17 mouse cellular contexts compared by ENCODE assay signal in genomic region chr2:103346751-103347289, GRCm38 (mm10). TPM values are rescaled to one million over a fixed set of nuclear protein-coding genes. Genes with fewer than 3 reads are reported as not detected.
DNase-seq lines count a peak whose midpoint lies in the region; ATAC-seq lines count a peak whose summit lies in the region.
"Had no signal": no experiment of that assay in that cellular context is flagged by ENCODE, and none has a peak within 500 bp of the region (broad histone marks: within the 10 kb centered on the region; RNA-seq: fewer than 3 reads in every experiment).

No protein-coding gene starts in this region.

- no peaks in the 10 kb centered on the region for H3K27me3 ChIP-seq in forebrain, embryonic 15.5 days
- no peaks in the 10 kb centered on the region for H3K27me3 ChIP-seq in forebrain, embryonic 10.5 days (ENCODE audit: poor library complexity, severe bottlenecking)
- H3K27me3 ChIP-seq in liver, embryonic 16.5 days (ENCODE audit: control insufficient read depth, insufficient read depth, low read depth, low read length): no peaks in the 10 kb centered on the region
- no peaks in the 10 kb centered on the region for H3K27me3 ChIP-seq in liver, embryonic 11.5 days (replicated peaks; ENCODE audit: control insufficient read depth, insufficient read depth, low read length)
- H3K27me3 ChIP-seq: neural tube, embryonic 15.5 days; Patski had no signal

- H3K4me1 ChIP-seq in forebrain, embryonic 15.5 days: no peaks in the 10 kb centered on the region
- peaks cover 12% of the 10 kb centered on the region for H3K4me1 ChIP-seq in forebrain, embryonic 10.5 days
- H3K4me1 ChIP-seq in liver, embryonic 16.5 days (ENCODE audit: control insufficient read depth, low read depth, low read length): peaks cover 3% of the 10 kb centered on the region
- no peaks in the 10 kb centered on the region for H3K4me1 ChIP-seq in liver, embryonic 11.5 days (replicated peaks; ENCODE audit: control insufficient read depth, insufficient read depth, low read length)
- H3K4me1 ChIP-seq: neural tube, embryonic 15.5 days had no signal

- no peak overlapping the region for H3K4me2 ChIP-seq in forebrain, embryonic 15.5 days (replicated peaks)
- H3K4me2 ChIP-seq in liver, embryonic 16.5 days (ENCODE audit: low read depth, low read length): no peak overlapping the region
- no peak overlapping the region for H3K4me2 ChIP-seq in liver, embryonic 11.5 days

- peak; percentile 51 for ATAC-seq in forebrain, embryonic 15.5 days (replicated peaks)
- 0 out of 2 replicates have a peak, but pooled peaks have one; percentile 11 for ATAC-seq in liver, embryonic 16.5 days (ENCODE audit: low read depth)
- ATAC-seq in liver, embryonic 11.5 days (replicated peaks; ENCODE audit: low FRiP score): no peak
- ATAC-seq: activated CD4-positive, CD25-positive, alpha-beta regulatory T cell, adult 4 months; liver, postnatal 0 days; Patski had no signal

- 66% methylated on average over 3 of the region's 3 CpGs for WGBS in forebrain, embryonic 15.5 days
- WGBS in forebrain, embryonic 10.5 days: 79% methylated on average over 3 of the region's 3 CpGs
- WGBS in liver, embryonic 16.5 days (ENCODE audit: insufficient replicate concordance): 61% methylated on average over 3 of the region's 3 CpGs
- WGBS in liver, embryonic 11.5 days: 69% methylated on average over 3 of the region's 3 CpGs

- no peak overlapping the region for H3K4me3 ChIP-seq in forebrain, embryonic 15.5 days
- no peak overlapping the region for H3K4me3 ChIP-seq in forebrain, embryonic 10.5 days
- no peak overlapping the region for H3K4me3 ChIP-seq in liver, embryonic 16.5 days (ENCODE audit: low read depth, low read length)
- H3K4me3 ChIP-seq in liver, embryonic 11.5 days (ENCODE audit: low read depth, low read length): no peak overlapping the region
- H3K4me3 ChIP-seq: erythroblast, embryonic 14.5 days; heart, embryonic 12.5 days; neural tube, embryonic 15.5 days had no signal

- no peak overlapping the region for H3K27ac ChIP-seq in forebrain, embryonic 15.5 days (replicated peaks)
- no peak overlapping the region for H3K27ac ChIP-seq in forebrain, embryonic 10.5 days
- no peak overlapping the region for H3K27ac ChIP-seq in liver, embryonic 16.5 days (ENCODE audit: low read length)
- H3K27ac ChIP-seq in liver, embryonic 11.5 days (ENCODE audit: low read depth, low read length): no peak overlapping the region
- H3K27ac ChIP-seq: neural tube, embryonic 15.5 days had no signal

- no peak overlapping the region for H3K9ac ChIP-seq in forebrain, embryonic 15.5 days (replicated peaks)
- no peak overlapping the region for H3K9ac ChIP-seq in liver, embryonic 16.5 days (ENCODE audit: low read depth, low read length)
- H3K9ac ChIP-seq in liver, embryonic 11.5 days (ENCODE audit: low read depth, low read length): no peak overlapping the region
- H3K9ac ChIP-seq: heart, embryonic 12.5 days; liver, postnatal 0 days had no signal

- no peak for DNase-seq in forebrain, embryonic 10.5 days (ENCODE audit: extremely low spot score, low spot score)
- DNase-seq in liver, embryonic 11.5 days (ENCODE audit: low spot score): no peak
- peak; percentile 5 for DNase-seq in 416B (ENCODE audit: low read depth)
- DNase-seq in adrenal gland, postnatal 10 days: peak; percentile 47
- DNase-seq in urinary bladder, postnatal 14 days (ENCODE audit: low spot score): no peak
- DNase-seq in layer of hippocampus, postnatal 25 days (ENCODE audit: extremely low spot score in 1 of 2, low spot score in 1 of 2): no peak

- H3K36me3 ChIP-seq in forebrain, embryonic 15.5 days: no peaks in the 10 kb centered on the region
- H3K36me3 ChIP-seq in forebrain, embryonic 10.5 days (replicated peaks): no peaks in the 10 kb centered on the region
- no peaks in the 10 kb centered on the region for H3K36me3 ChIP-seq in liver, embryonic 16.5 days (ENCODE audit: control insufficient read depth, insufficient read depth)
- H3K36me3 ChIP-seq in liver, embryonic 11.5 days (ENCODE audit: control insufficient read depth, insufficient read depth, low read length): no peaks in the 10 kb centered on the region
- H3K36me3 ChIP-seq: heart, embryonic 12.5 days; neural tube, embryonic 15.5 days had no signal

- no peaks in the 10 kb centered on the region for H3K9me3 ChIP-seq in forebrain, embryonic 15.5 days
- H3K9me3 ChIP-seq in forebrain, embryonic 10.5 days: no peaks in the 10 kb centered on the region
- no peaks in the 10 kb centered on the region for H3K9me3 ChIP-seq in liver, embryonic 16.5 days (replicated peaks; ENCODE audit: control insufficient read depth, low read length)
- no peaks in the 10 kb centered on the region for H3K9me3 ChIP-seq in liver, embryonic 11.5 days (ENCODE audit: control insufficient read depth, low read length)
- H3K9me3 ChIP-seq: heart, embryonic 12.5 days; neural tube, embryonic 15.5 days had no signal

RNA-seq across cellular contexts. Expression of gene Ehf, which starts 43.7 kb away (rescaled TPM):
- polyA plus RNA-seq in forebrain, embryonic 15.5 days (2015; fragmentation: Nextera tagmentation; extraction: Ambion mirVana): 0.06 and 0.22 TPM in 2 replicates
- not detected in 2 replicates for polyA plus RNA-seq in forebrain, embryonic 10.5 days (2016; fragmentation: Nextera tagmentation; extraction: Ambion mirVana)
- 0.12 and 0.34 TPM in 2 replicates for polyA plus RNA-seq in liver, embryonic 16.5 days (2015; fragmentation: Nextera tagmentation; extraction: Ambion mirVana)
- polyA plus RNA-seq in liver, embryonic 11.5 days (2014; fragmentation: Nextera tagmentation; extraction: Ambion mirVana): 0.11 and 0.26 TPM in 2 replicates
- total RNA-seq in adrenal gland, postnatal 10 days (2021): under 1 TPM; 0.36 to 0.48 TPM
- total RNA-seq in layer of hippocampus, postnatal 25 days (2021): not detected
- total RNA-seq: common myeloid progenitor, adult 5-6 weeks; heart, postnatal 25 days had no signal
- polyA plus RNA-seq: activated CD4-positive, CD25-positive, alpha-beta regulatory T cell, adult 4 months; C2C12; heart, embryonic 12.5 days; neural tube, embryonic 15.5 days had no signal

Comparison
In these comparisons a context has a peak if more than half of its experiments do, and no peak if none do; other contexts are left out.
1. DNase-seq: peak in 416B (single experiment) and adrenal gland, postnatal 10 days (single experiment); none in forebrain, embryonic 10.5 days (single experiment), liver, embryonic 11.5 days (single experiment), urinary bladder, postnatal 14 days (single experiment) and layer of hippocampus, postnatal 25 days (0 of 2).